Mouse (Mus musculus) v-Abl transformed pro-B cells (cell line): Measurements from ENCODE around the gene Eif1ad.
"Not testable (repeated sequence)": the region's sequence is repeated elsewhere in the genome, so short reads cannot be mapped to it uniquely, and the experiment has no call there.

Source experiments
- in situ Hi-C, 2 experiments: fragments of 400-800 bp; cut with MboI; formaldehyde crosslinking; loops; one replicate each; pipeline ENCODE4 v1.15.1; 2025; ENCODE audit not compliant: unreplicated experiment in 2 of 2

Eif1ad gene

DNA sequence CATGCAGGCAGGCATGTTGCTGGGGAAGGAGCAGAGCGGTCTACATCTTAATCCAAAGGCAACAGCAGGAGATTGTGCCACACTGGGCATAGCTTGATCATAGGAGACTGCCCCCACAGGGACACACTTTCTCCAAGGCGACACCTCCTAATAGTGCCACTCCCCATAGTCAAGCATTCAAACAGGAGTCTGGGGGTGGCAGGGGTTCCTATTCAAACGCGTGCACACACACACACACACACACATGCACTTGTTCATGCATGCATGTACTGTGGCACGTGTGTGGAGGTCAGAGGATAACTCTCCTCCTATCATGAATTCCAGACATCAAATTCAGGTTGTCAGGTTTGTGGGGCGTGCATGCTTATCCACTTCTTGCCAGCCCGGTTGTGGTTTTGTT is 6.2 kb downstream of the Eif1ad start:
- in situ Hi-C loops, result loop anchor here in 1 of 2 experiments (10.0 kb wide), 1 partner anchor 52 kb away; the partner anchor contains the start of genes AI837181 and Drap1

DNA sequence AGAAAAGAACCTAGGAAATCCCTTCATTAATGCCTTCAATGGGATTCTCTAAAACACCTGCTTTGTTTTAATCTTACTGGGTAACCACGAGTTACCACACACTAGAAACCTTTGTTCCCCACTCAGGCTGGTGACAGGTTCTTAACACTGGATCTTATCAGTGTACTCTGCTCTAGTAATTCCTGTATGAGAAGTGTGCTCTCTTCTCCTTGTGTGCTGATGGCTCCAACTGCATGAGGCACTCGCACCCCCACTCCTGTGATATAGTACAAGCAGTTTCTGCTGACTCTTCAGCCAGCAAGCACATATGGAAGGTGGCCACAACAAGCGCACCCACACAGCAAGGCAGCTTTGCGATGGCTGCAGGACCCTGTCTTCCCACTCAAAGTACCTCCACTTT is 7.6 kb downstream of the Eif1ad start:
- in situ Hi-C loops, result loop anchor here in 1 of 2 experiments (10.0 kb wide), 1 partner anchor 51 kb away; the partner anchor contains the start of genes AI837181 and Drap1

DNA sequence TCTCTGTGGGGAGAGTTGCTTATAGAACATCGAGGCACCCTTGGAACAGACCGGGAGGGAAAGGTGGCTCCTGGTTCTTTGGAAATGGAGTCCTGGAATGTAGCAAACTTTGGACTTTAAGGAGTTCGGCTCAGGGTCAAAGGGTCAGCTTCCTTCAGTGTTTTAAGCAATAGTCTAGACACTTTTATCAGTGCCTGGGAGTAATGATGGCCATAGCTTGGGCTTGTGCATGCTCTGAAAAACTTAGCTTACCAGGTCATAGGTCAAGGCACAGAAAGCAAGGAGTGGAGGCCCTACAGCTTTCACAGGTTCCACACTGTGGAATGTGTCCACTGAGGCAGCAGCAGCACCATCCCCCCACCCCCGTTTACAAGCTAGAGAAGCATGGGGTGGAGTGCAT is 8.2 kb downstream of the Eif1ad start:
- in situ Hi-C loops, result loop anchor here in 1 of 2 experiments (10.0 kb wide), 1 partner anchor 50 kb away; the partner anchor contains the start of genes AI837181 and Drap1

DNA sequence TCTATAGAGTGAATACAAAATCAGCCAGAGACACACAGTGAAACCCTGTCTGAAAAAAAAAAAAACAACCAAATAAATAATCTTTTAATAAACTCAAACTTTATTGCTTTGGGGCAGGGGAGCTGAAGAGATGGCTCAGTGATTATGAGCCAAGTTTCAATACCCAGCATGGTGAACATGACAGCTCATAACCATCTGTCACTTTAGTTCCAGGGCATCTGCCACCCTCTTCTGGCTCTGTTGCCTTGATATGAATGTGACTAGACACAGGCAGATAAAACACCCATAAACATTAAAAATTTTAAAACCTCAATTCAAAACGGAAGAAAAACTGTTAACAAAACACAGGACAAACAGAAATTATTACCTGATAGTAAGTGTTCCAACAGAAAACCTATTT is 10.9 kb downstream of the Eif1ad start:
- in situ Hi-C loops, result loop anchor here in 1 of 2 experiments (10.0 kb wide), 1 partner anchor 47 kb away; the partner anchor contains the start of genes AI837181 and Drap1

DNA sequence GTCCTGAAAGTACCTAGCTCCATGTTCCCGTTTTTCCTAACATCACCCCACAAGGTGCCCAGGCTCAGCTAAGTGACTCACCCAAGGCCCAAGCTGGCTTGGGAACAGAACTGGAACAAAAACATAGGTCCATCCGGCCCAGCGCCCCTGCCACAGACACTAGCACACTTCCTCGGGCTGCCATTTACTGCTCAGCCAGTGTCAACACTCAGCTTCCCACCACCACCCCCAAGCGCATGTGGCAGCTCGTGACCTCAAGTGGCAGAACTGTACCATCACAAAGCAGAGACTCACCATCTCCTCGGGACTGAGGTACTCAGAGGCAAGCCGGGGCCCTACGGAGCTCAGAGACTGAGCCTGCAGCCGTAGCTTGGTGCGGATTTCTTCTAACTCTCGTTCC is 16.8 kb downstream of the Eif1ad start:
- in situ Hi-C loops, result no loop called here

DNA sequence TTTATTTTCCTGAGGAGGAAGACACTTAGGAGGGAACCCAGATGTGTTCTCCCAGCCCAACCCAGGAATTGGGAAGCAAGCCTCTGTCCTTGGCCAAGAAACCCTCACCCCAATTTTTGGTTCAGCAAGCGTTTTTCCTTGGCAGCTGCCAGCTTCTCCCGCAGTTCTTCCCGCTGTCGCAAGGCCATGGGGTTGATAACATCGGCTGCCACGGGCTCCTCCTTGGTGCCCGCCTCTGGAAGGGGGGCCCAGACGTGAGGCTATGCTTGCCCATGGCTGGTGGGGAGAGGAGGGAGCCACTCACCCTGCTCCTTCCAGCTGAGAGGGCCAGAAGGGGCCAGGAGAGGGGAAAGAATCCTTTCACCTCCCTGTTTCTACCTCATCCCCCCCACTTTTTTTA is 18.2 kb downstream of the Eif1ad start:
- in situ Hi-C loops, result no loop called here

DNA sequence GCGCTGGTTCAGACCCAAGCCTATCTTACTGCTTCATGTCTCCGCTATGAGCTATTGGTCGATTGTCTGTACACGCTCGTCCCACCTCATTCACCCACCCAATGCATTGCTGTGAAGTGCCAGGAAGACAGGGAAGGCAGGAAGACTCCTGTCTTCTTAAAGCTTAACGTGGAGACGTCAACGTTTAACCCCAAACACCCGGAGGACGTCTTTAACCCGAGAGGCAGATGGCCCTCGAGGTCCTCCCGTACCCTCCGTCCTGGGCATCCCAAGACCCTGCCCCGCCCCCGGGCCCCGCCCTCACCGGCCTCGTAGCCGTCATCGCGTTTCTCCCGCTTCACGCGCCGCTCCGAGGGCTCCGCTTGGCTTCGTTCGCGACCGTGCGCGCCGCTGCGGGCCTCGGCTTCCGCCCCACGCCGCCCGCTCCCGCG is 21.5 kb downstream of the Eif1ad start:
- in situ Hi-C loops, result no loop called here

DNA sequence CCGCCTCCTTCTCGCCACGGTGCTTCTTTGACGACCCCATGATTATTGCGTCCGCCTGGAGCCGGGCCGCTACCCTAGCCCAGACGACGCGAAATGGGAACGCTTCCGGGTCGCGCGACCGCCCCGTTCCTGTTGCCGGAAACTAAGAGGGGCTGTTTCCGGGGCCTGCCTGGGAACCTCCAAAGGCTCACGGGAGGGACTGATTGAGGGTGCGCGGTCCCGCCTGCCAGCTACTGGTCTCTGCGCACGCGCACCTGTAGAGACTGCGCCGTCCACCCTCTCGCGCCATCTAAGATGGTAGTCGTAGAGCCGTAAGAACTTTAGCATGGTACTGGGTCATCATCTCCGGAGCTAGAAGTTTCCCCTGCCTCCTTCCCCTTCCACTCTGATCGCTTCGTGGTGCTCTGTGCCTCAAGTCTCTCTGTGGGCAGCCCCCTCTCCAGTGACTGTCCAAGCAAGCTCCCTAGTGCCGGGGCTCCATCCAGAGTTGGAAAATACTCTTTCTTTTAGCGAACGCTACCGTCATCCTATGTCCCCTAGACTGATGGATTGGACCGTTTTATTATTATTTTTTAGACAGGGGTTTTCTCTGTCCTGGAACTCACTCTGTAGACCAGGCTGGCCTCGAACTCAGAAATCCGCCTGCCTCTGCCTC is 22.2 kb downstream of the Eif1ad start, which contains the start of gene Sart1:
Gene Sart1 (minus strand): TSS at position 116 of the 655 bp plus-strand sequence.
- in situ Hi-C loops, result no loop called here

DNA sequence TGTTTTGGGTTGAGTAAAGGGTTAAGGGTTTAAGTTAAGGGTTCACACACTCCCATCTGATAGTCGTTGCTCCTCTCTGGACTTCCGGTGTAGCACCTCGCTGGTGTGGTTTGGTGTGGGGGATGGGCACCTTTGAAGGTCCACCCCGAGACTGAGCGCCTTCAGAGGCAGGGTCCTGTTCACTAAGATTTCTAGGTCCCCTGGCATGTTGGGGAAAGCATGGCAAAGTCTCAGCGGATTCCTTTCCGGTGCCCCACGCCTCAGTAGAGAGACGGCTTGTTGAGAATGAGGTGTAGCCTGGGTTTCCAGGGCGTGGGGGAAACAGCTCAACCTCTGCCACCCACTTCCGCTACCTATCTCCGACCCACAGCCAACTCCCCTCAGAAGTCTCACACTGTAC is 23.1 kb downstream of the Eif1ad start:
- in situ Hi-C loops, result no loop called here

DNA sequence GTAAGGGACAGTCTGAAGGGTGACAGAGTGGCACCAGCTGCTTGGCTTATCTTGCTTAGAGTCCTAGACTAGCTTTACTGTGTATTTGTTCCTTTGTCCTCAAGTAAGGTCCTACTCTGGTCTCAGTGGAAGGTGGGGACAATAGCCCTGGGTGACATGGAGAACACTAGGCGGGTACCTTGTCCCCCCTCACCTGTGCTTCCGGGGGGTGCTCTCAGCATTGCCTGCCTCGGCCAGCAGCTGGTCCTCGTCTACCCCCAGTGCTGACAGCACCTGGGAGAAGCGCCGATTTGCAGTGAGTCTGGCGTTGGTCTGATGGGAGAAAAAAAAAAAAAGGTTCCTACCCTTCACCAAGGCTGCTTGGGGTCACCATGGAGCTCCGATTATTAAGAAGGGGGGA is 23.9 kb downstream of the Eif1ad start:
- in situ Hi-C loops, result no loop called here

DNA sequence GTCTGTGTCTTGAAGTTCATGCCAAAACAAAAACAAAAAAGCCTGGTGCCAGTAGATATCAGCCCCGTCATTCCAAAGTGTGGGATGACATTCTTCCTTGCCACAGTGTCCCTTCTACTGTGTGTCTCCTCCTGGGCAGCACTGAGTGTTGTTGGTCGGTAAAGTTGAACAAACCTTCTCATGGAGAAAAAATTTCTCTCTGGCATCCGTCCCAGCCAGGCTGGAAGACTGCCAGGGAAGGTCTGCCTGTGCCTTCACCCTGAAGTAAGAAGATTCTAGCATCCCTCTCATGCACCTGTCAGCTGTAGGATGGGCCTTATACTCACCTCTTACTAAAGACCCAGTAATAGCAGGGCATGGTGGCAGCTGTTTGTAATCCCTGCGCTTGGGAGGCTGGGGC is 26.4 kb downstream of the Eif1ad start:
- in situ Hi-C loops, result no loop called here

DNA sequence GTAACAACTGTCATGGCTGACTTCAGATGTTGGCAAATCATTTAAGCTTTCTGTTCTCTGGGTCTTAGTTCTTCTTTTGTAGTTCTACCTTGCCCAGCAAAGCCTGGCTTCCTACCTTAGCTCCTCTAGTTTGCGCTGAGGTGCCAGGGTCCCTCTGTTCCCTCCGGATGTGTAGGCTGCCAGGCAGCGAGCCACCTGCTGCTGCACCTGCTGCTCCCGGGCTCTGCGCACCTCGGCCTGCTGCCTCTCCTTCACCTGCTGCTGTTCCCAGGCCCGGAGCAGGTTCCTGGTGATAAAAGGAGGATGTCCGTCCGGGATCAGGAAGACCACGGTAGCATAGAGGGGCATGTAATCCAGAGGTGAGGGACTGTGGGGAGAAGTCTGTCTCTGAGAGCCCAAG is 27.6 kb downstream of the Eif1ad start:
- in situ Hi-C loops, result no loop called here

DNA sequence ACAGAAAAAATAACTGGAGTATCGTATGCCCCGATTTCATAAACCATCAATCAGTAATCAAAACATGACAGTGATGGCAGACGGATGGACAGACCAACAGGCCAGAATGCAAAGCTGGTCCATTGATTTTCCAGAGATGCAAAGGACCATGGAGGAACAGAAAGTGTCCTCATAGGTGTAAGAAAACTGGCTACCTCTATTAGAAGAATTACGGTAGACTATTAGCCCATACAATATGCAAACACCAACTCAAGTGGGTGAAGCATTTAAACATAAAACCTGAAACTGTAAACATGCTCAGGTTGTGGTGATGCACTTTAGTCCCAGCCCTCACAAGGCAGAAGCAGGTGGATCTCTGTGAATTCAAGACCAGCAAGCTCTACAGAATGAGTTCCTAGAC is 28.8 kb downstream of the Eif1ad start:
- in situ Hi-C loops, result no loop called here

DNA sequence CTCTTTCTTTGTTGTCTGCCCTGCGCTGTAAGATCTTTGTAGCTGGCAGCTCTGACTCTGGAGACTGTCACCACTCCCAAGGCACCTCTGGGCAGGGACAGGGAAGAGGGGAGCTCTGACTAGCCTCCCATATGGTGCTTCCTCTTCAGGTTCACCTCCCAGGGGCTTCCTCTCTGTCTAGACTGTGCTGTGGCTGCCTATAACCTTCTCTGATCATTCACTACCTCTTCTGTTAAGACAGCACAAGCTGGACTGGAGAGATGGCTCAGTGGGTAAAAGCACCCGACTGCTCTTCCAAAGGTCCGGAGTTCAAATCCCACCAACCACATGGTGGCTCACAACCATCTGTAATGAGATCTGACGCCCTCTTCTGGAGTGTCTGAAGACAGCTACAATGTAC is 34.5 kb downstream of the Eif1ad start:
- in situ Hi-C loops, result not testable (repeated sequence)

DNA sequence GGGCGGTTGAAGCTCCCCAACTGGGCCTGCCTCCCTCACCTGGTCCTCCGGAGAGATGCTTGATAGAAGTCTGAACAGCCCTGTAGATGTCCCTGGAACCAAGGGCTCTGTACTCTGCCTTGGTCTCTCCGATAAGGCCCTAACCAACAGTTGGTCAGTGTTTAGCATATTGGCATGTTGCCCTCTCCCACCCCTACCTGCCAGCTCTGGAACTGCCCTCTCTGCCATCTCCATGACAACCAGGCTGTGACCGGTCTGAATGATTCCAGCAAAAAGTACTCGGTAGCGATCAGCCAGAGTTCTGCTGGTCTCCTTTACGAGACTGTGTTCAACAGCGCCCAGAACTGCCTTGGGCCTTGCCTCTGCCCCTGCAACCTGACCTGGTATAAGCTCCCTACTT is 35.8 kb downstream of the Eif1ad start, which contains the start of gene Tsga10ip:
Gene Tsga10ip (minus strand): TSS at position 234 of the 400 bp plus-strand sequence.
- in situ Hi-C loops, result no loop called here

DNA sequence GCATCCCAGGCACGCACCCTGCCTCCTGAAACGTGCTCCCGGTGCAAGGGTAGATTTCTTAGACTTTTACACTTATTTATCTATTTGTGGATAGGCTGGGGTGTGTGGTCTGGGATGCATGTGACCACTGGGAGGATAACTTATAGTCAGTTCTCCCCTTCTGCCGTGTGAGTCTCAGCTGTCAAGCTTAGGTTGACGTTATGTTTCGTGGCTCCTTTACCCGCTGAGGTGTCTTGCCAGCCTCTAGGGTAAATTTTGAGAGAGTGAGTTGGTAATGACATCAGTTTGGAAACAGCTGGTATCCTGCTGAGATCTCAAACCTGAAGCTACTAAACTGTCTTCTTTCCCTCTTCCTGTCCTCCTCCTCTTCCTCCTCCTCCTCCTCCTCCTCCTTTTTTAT is 39.4 kb downstream of the Eif1ad start:
- in situ Hi-C loops, result loop anchor here in 1 of 2 experiments (5.0 kb wide), 1 partner anchor 69 kb away; the partner anchor contains the start of gene Catsper1

DNA sequence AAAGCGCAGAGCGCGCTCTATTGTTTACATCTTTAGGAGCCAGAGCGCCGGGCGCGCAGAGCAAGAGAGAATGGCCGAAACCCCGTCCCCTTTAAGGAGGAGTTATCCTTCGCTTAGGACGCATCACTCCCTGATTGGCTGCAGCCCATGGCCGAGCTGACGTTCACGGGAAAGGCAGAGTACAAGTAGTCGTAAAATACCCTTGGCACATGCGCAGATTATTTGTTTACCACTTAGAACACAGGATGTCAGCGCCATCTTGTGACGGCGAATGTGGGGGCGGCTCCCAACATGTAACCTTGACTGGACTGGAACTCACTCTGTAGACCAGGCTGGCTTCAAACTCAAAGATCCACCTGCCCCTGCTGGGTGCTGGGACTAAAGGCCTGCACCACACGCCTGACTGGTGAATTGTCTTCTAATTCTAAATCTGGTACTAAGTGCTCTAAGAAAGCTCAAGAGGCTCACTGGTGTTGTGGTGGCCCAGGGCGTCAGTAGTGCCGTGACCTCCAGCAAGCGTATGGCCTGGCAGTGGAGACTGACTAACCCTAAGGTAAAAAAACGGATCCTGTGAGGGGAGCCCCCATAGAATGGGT is 40.1 kb downstream of the Eif1ad start:
- in situ Hi-C loops, result loop anchor here in 1 of 2 experiments (5.0 kb wide), 1 partner anchor 69 kb away; the partner anchor contains the start of gene Catsper1

DNA sequence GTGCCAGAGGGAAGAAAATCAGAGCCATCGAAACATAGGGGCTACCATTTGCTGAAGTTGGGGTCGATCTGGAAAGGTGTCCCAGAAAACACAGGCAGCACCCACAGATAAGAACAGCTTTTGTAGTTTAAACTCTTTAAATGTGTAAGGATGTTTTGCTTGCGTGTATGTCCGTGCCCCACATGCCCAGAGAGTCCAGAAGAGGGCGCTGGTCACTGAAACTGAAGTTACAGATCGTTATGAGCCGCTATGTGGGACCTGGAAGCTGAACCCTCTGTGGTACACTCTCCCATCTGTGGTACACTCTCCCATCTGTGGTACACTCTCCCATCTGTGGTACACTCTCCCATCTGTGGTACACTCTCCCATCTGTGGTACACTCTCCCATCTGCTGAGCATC is 40.6 kb downstream of the Eif1ad start:
- in situ Hi-C loops, result loop anchor here in 1 of 2 experiments (5.0 kb wide), 1 partner anchor 70 kb away; the partner anchor contains the start of gene Catsper1

DNA sequence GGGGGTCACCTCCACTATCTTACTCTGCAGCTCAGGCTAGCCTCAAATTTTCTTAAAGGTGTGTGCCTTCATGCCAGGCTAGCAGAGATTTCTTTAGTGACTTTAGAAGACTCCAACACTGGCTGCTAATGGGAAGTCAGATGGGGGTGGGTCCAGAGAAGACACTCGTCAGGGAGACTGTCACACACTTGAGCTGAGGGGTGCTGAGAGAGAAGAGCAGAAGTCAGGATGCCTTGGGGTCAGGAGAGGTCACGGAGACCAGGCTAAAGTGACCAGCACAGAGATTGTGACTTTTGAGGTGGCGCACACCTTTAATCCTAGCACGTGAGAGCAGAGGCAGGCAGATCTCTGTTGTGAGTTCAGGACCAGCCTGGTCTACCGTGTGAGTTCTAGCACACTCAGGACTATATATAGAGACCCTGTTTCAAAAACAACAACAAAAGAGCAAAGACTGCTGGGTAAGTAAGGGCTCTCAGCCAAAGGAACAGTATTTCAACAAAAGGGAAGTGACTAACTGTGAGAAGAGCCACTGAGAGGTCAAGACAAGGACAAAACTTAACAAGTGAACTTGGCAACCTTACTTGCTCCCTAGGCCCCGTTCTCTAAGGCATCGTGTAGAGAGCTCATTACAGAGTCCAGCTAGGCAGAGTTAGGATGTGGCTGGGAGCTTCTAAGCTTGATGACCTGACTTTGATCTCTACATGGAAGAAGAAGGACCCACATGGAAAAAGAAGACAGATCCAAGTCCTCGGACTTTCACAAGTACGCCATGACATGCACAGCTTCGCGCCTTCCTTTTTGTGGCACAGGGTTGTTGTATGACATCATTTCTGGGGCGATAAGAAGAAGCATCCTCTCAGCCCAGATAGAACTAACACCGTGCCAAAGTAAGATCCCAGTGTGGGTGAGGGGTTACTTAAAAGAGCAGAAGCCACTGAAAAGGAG is 41.8 kb downstream of the Eif1ad start:
- in situ Hi-C loops, result loop anchor here in 1 of 2 experiments (5.0 kb wide), 1 partner anchor 71 kb away; the partner anchor contains the start of gene Catsper1

DNA sequence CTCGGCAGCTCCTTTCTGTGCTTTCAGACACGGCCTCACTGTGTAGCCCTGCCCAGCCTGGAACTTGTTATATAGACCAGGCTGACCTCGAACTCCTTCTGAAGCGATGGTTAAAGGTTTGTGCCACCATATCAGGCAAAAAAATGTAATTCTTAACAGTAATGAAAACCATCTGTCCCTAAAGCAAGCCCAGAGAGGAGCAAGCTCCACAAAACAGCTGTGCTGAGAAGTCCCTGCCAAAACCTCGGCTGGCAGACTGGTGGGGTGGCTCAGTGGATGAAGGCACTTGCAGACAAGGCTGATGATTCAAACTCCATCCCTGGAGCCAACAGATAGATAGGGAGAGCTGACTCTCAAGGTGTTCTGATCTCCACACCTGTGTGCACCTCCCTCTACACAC is 42.5 kb downstream of the Eif1ad start:
- in situ Hi-C loops, result loop anchor here in 1 of 2 experiments (5.0 kb wide), 1 partner anchor 72 kb away; the partner anchor contains the start of gene Catsper1
